Mouse (Mus musculus) lung, postnatal 0 days (tissue): ENCODE results near the gene Kif22. TPM values are rescaled to one million over a fixed set of nuclear protein-coding genes. Genes with fewer than 3 reads are reported as not detected.

ENCODE experiments used
- ATAC-seq: fragments of 200-750 bp; cut with Nextera tagmentation; 2 replicates; pipeline ENCODE4 v1.8.0; 2017; ENCODE audit warnings: moderate library complexity
- DNase-seq: peaks from one replicate; pipeline ENCODE4 v3.0.0-alpha.2; 2016; ENCODE audit warnings: low spot score
- H3K27ac ChIP-seq: fragments of 300-500 bp; sonication (generic); 2 replicates; pipeline ENCODE4 v1.5.1; 2014; ENCODE audit warnings: antibody characterized with exemption, mild to moderate bottlenecking, low read length, mixed read lengths
- H3K27me3 ChIP-seq: fragments of 300-500 bp; sonication (generic); replicated peaks from 2 replicates; pipeline ENCODE4 v1.6.1; 2014; ENCODE audit warnings: low read length, mixed read lengths; ENCODE audit not compliant: insufficient read depth
- H3K36me3 ChIP-seq: fragments of 300-500 bp; sonication (generic); 2 replicates; pipeline ENCODE4 v1.6.1; 2014; ENCODE audit warnings: low read length, mixed read lengths; ENCODE audit not compliant: insufficient read depth
- H3K4me1 ChIP-seq: fragments of 300-500 bp; sonication (generic); 2 replicates; pipeline ENCODE4 v1.6.1; 2014; ENCODE audit warnings: antibody characterized with exemption, low read depth, low read length, mixed read lengths; ENCODE audit not compliant: insufficient read depth
- H3K4me2 ChIP-seq: fragments of 300-500 bp; sonication (generic); replicated peaks from 2 replicates; pipeline ENCODE4 v1.6.1; 2014; ENCODE audit warnings: low read depth, mild to moderate bottlenecking, low read length, moderate library complexity, mixed read lengths
- H3K4me3 ChIP-seq: fragments of 300-500 bp; sonication (generic); 2 replicates; pipeline ENCODE4 v1.5.1; 2014; ENCODE audit warnings: low read depth, low read length
- H3K9ac ChIP-seq: fragments of 300-500 bp; sonication (generic); replicated peaks from 2 replicates; pipeline ENCODE4 v1.6.1; 2014; ENCODE audit warnings: low read depth, mild to moderate bottlenecking
- H3K9me3 ChIP-seq: fragments of 300-500 bp; sonication (generic); 2 replicates; pipeline ENCODE4 v1.6.1; 2016; ENCODE audit warnings: low read length, mixed read lengths
- CTCF ChIP-seq: IDR thresholded peaks from 2 replicates; pipeline ENCODE4 v1.5.1; 2016; ENCODE audit warnings: antibody characterized with exemption, mild to moderate bottlenecking
- EP300 ChIP-seq: IDR thresholded peaks from 2 replicates; pipeline ENCODE4 v1.6.1; 2016; ENCODE audit warnings: antibody characterized with exemption, mild to moderate bottlenecking, control low read depth
- WGBS: fragments of 180-500 bp; shearing (Covaris S2); extraction: QIAGEN DNeasy Blood & Tissue Kit; methylation state at CpG from one replicate; pipeline ENCODE4 v1.1.7; 2014; 5-methylcytosine and 5-hydroxymethylcytosine counted together
- polyA plus RNA-seq: library from polyadenylated mRNA; unstranded; fragments of >200 nt; fragmentation: Nextera tagmentation; extraction: Ambion mirVana; gene quantifications from 2 replicates; pipeline ENCODE4 v1.2.1, GENCODE M21; 2015

Kif22 gene
- polyA plus RNA-seq, 1 experiment from 2014 or later, result 7.0 TPM

DNA sequence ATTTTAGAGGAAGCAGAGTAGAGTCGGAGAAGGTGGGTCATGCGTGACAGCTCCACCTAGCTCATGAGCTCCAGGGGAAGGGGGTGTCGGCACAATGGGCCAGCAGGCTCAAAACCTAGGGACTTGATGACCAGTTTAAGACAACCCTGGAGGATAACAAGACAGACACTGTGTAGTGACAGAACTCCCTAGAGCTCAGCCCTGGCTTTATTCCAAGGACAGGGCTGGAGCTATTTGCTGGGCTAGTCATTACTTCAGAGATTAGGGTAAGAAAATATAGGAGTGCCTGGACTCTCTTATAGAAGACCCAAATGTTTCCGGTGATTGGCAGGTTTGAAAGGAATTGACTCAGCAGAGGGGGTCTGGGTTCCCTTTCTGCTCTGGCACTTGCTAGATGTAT lies 30.9 kb upstream of the Kif22 start:
- no peak overlapping the region for H3K9ac ChIP-seq
- no peak overlapping the region for H3K4me3 ChIP-seq
- DNase-seq (no peak), ATAC-seq (no peak)
- H3K4me2 ChIP-seq, result no peak overlapping the region
- H3K27me3 ChIP-seq, result no peaks in the 10 kb centered on the region
- no peaks in the 10 kb centered on the region for H3K36me3 ChIP-seq
- 79% methylated on average over 4 of the region's 4 CpGs for WGBS
- TF ChIP-seq EP300, result no peak
- no peak overlapping the region for H3K27ac ChIP-seq
- H3K4me1 ChIP-seq, result no peaks in the 10 kb centered on the region
- no peaks in the 10 kb centered on the region for H3K9me3 ChIP-seq

DNA sequence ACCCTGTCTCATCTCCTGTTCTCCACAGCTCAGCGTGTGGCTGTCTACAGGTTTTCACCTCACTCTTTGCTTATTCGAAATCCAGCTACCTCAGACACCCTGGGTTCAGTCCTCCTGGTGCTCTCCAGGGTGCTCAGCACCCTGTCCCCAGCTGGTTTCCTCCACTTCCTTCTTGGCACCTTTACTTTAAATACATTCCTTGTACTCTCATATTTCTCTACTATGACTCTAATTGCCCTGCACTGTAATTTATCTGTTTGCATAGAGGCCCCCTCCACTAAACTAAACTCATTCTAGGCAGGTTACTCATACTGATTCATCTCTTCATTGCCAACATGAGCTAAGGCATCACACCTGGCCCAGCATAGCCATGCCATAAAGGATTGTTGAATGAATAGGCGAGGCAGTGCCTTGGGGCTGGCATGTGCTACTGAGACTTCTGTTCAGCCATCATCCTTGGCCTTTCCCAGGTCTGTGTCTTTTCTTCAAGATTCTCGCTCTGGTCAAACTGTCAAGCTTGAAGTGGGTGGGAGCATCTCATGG lies 28.7 kb upstream of the Kif22 start:
- Histone ChIP-seq H3K27me3 (no peaks in the 10 kb centered on the region), H3K27ac (no peak overlapping the region), H3K9ac (no peak overlapping the region), H3K9me3 (no peaks in the 10 kb centered on the region), H3K4me3 (no peak overlapping the region), H3K4me1 (no peaks in the 10 kb centered on the region), H3K4me2 (no peak overlapping the region), H3K36me3 (no peaks in the 10 kb centered on the region)
- TF ChIP-seq EP300, result no peak
- no peak for TF ChIP-seq CTCF
- WGBS, result 68% methylated on average over 4 of the region's 4 CpGs
- ATAC-seq (no peak), DNase-seq (no peak)

DNA sequence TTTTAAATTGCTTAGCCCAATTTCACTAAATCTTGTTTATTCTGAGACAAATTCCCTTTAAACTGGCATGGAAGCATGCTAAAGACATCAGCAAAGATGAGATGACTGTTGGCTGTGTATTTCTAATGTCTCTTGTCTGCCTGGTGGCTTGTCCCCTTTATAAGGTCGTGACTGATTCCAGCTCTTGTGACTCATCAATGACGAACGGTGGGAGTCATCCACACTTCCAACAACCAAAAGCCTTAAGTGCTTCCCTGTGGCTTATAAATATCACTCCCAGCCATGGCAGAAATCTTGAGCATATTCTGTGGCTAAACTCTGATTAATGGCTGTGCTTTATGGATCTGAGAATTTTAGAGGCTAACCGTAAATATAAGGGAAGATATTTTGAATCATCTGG lies 24.0 kb upstream of the Kif22 start:
- H3K4me3 ChIP-seq, result no peak overlapping the region
- no peaks in the 10 kb centered on the region for H3K4me1 ChIP-seq
- no peak overlapping the region for H3K27ac ChIP-seq
- H3K36me3 ChIP-seq, result no peaks in the 10 kb centered on the region
- TF ChIP-seq CTCF (no peak), EP300 (no peak)
- ATAC-seq, result no peak
- H3K4me2 ChIP-seq, result no peak overlapping the region
- no peak overlapping the region for H3K9ac ChIP-seq
- no peak for DNase-seq
- H3K27me3 ChIP-seq, result no peaks in the 10 kb centered on the region
- no peaks in the 10 kb centered on the region for H3K9me3 ChIP-seq
- 63% methylated on average over 4 of the region's 4 CpGs for whole genome bisulfite sequencing

DNA sequence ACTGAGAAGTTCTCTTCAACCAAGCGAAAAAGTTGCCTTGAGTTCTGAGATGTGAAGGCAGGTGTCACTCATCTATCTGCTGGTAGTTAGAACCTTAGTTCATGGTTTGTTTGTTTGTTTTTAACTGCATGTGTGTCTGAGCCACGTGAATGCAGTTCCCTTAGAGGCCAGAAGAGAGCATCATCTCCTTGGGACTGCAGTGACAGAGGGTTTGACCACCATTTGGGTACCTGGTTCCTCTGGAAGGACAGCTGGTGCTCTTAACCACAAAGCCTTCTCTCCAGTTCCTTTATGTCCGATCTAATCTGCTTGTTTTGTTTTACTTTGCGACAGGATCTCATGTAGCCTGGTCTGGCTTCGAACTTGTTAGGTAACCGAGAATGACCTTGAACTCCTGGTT lies 23.3 kb upstream of the Kif22 start:
- H3K9me3 ChIP-seq, result no peaks in the 10 kb centered on the region
- H3K9ac ChIP-seq, result no peak overlapping the region
- TF ChIP-seq CTCF (peak; percentile 23), EP300 (no peak)
- H3K36me3 ChIP-seq, result no peaks in the 10 kb centered on the region
- H3K4me2 ChIP-seq, result no peak overlapping the region
- no peak for ATAC-seq
- no peaks in the 10 kb centered on the region for H3K4me1 ChIP-seq
- H3K4me3 ChIP-seq, result no peak overlapping the region
- H3K27me3 ChIP-seq, result no peaks in the 10 kb centered on the region
- 82% methylated on average over 6 of the region's 6 CpGs for WGBS
- DNase-seq, result no peak
- H3K27ac ChIP-seq, result no peak overlapping the region

DNA sequence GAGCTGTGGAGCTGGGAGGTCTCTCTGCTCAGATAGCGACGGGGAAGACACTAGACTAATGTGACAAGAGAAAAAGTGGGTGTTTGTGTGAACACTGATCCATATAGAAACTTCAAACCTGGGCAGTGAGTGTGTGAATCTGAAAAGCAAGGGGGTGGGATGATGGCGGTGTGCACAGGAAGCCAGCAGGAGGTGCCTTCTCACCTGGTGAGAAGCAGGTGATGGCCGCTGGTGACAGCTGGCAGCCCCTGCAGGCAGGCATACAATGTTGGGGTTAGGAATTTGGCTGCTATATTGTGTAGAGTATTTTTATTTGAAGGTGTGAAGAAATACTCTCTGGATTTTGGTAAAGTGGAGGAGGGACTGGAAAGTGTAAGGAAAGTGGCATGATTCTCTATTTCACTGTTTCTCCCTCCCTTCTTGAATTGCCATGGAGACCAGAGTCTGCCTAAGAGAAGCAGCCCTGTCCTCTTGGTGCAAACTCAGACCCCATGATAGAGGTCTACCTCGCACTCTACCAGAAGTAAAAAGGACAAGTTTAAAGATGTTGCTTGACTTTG lies 12.8 kb upstream of the Kif22 start:
- ATAC-seq (no peak), DNase-seq (no peak)
- Histone ChIP-seq H3K27me3 (no peaks in the 10 kb centered on the region), H3K36me3 (no peaks in the 10 kb centered on the region), H3K27ac (no peak overlapping the region), H3K4me3 (no peak overlapping the region), H3K4me2 (no peak overlapping the region), H3K4me1 (no peaks in the 10 kb centered on the region), H3K9me3 (no peaks in the 10 kb centered on the region), H3K9ac (no peak overlapping the region)
- TF ChIP-seq CTCF (peak; percentile 44), EP300 (no peak)
- WGBS, result 51% methylated on average over 5 of the region's 5 CpGs

DNA sequence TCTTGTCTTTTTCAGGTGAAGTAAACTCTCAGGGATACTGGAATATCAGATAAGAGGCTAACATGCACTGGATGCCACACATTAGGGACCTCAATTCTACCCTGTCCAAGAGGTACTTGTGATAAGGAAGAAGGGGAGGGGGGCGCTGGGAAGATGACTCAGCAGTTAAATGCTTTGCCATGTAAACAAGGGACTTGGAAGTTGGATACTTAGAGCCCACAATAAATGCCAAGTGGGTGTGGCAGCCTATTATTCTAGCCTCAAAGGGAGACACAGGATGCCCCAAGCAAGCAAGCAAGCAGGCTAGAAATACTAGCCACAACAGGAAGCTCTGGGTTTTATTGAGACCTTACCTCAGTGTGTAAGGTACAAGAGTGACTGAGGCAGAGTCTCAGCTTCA lies 11.0 kb downstream of the Kif22 start:
- no peak overlapping the region for H3K27ac ChIP-seq
- H3K9ac ChIP-seq, result no peak overlapping the region
- TF ChIP-seq EP300 (no peak), CTCF (no peak)
- H3K27me3 ChIP-seq, result no peaks in the 10 kb centered on the region
- H3K4me3 ChIP-seq, result no peak overlapping the region
- peaks cover 4% of the 10 kb centered on the region; the same call in 1 of the 2 replicates for H3K36me3 ChIP-seq
- H3K9me3 ChIP-seq, result no peaks in the 10 kb centered on the region
- no peak overlapping the region for H3K4me2 ChIP-seq
- DNase-seq (no peak), ATAC-seq (no peak)
- no peaks in the 10 kb centered on the region for H3K4me1 ChIP-seq
- WGBS, result 56% methylated on average over 1 of the region's 1 CpGs

DNA sequence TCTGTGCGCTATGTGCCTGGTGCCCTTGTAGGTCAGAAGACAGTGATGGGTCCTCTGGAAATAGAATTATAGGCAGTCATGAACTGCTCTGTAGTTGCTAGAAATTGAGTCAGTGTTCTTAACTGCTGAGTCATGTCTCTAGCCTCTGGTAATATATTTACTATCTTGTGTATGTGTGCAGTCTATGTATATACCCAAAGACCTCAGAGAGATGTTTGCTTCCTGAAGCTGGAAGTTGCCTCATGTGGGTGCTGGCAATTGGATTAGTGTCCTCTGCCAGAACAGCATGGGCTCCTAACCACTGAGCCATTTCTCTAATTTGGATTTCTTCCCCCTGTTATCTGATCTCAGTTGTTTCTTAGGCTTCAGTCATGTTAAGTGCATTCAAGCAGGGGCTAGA lies 12.1 kb downstream of the Kif22 start:
- peaks cover 4% of the 10 kb centered on the region; the same call in 1 of the 2 replicates for H3K36me3 ChIP-seq
- H3K9me3 ChIP-seq, result no peaks in the 10 kb centered on the region
- H3K9ac ChIP-seq, result no peak overlapping the region
- 97% methylated on average over 1 of the region's 1 CpGs for WGBS
- H3K27ac ChIP-seq, result no peak overlapping the region
- H3K4me2 ChIP-seq, result no peak overlapping the region
- DNase-seq (no peak), ATAC-seq (no peak)
- no peak overlapping the region for H3K4me3 ChIP-seq
- TF ChIP-seq CTCF, result no peak
- H3K4me1 ChIP-seq, result no peaks in the 10 kb centered on the region
- H3K27me3 ChIP-seq, result no peaks in the 10 kb centered on the region
